Mouse (Mus musculus) liver, embryonic 15.5 days (tissue): Measurements from ENCODE around the gene Itsn1. TPM values are rescaled to one million over a fixed set of nuclear protein-coding genes. Genes with fewer than 3 reads are reported as not detected.

Source experiments
- ATAC-seq: fragments of 200-750 bp; cut with Nextera tagmentation; 2 replicates; pipeline ENCODE4 v1.8.0; 2017; ENCODE audit warnings: moderate number of reproducible peaks, mild to moderate bottlenecking, moderate library complexity; ENCODE audit not compliant: insufficient read depth
- H3K27ac ChIP-seq: fragments of 300-500 bp; sonication (generic); replicated peaks from 2 replicates; pipeline ENCODE4 v1.5.1; 2015; ENCODE audit warnings: mild to moderate bottlenecking, inconsistent platforms
- H3K27me3 ChIP-seq: fragments of 300-500 bp; sonication (generic); 2 replicates; pipeline ENCODE4 v1.6.1; 2015; ENCODE audit warnings: mild to moderate bottlenecking, inconsistent platforms
- H3K36me3 ChIP-seq: fragments of 300-500 bp; sonication (generic); replicated peaks from 2 replicates; pipeline ENCODE4 v1.6.1; 2015; ENCODE audit warnings: moderate library complexity, mild to moderate bottlenecking, inconsistent platforms
- H3K4me1 ChIP-seq: fragments of 300-500 bp; sonication (generic); replicated peaks from 2 replicates; pipeline ENCODE4 v1.6.1; 2015; ENCODE audit warnings: inconsistent platforms
- H3K4me2 ChIP-seq: fragments of 300-500 bp; sonication (generic); 2 replicates; pipeline ENCODE4 v1.6.1; 2015; ENCODE audit warnings: moderate library complexity, mild to moderate bottlenecking, inconsistent platforms
- H3K4me3 ChIP-seq: fragments of 300-500 bp; sonication (generic); replicated peaks from 2 replicates; pipeline ENCODE4 v1.5.1; 2015; ENCODE audit warnings: mild to moderate bottlenecking, inconsistent platforms
- H3K9ac ChIP-seq: fragments of 300-500 bp; sonication (generic); 2 replicates; pipeline ENCODE4 v1.6.1; 2015; ENCODE audit warnings: moderate library complexity, mild to moderate bottlenecking, inconsistent platforms
- H3K9me3 ChIP-seq: fragments of 300-500 bp; sonication (generic); replicated peaks from 2 replicates; pipeline ENCODE4 v1.6.1; 2016; ENCODE audit warnings: inconsistent platforms
- WGBS: fragments of 180-500 bp; shearing (Covaris S2); methylation state at CpG from one replicate; pipeline ENCODE4 v1.1.7; 2015; ENCODE audit warnings: mixed read lengths; ENCODE audit not compliant: insufficient replicate concordance; 5-methylcytosine and 5-hydroxymethylcytosine counted together
- polyA plus RNA-seq: library from polyadenylated mRNA; unstranded; fragments of >200 nt; fragmentation: Nextera tagmentation; extraction: Ambion mirVana; gene quantifications from 2 replicates; pipeline ENCODE4 v1.2.1, GENCODE M21; 2015

Gene Itsn1
- polyA plus RNA-seq, 1 experiment from 2014 or later: 50.4 TPM

GRCm38 (mm10) chr16:91833121-91833520, 104.0 kb downstream of the Itsn1 start:
- no peak overlapping the region for H3K4me3 ChIP-seq
- H3K4me1 ChIP-seq: peaks cover 17% of the 10 kb centered on the region
- no peak overlapping the region for H3K4me2 ChIP-seq
- H3K36me3 ChIP-seq: peaks cover 64% of the 10 kb centered on the region
- peaks cover 11% of the 10 kb centered on the region; the same call in 1 of the 2 replicates for H3K27me3 ChIP-seq
- 66% methylated on average over 5 of the region's 5 CpGs for WGBS
- no peak for ATAC-seq
- H3K27ac ChIP-seq: no peak overlapping the region
- no peak overlapping the region for H3K9ac ChIP-seq
- no peaks in the 10 kb centered on the region for H3K9me3 ChIP-seq

GRCm38 (mm10) chr16:91833558-91833957, 104.5 kb downstream of the Itsn1 start:
- Histone ChIP-seq H3K27me3 (peaks cover 13% of the 10 kb centered on the region; the same call in 1 of the 2 replicates), H3K9ac (no peak overlapping the region), H3K9me3 (no peaks in the 10 kb centered on the region), H3K4me1 (peaks cover 12% of the 10 kb centered on the region), H3K4me3 (no peak overlapping the region), H3K4me2 (no peak overlapping the region), H3K36me3 (peaks cover 63% of the 10 kb centered on the region), H3K27ac (no peak overlapping the region)
- no peak for ATAC-seq
- 75% methylated on average over 2 of the region's 2 CpGs for WGBS

GRCm38 (mm10) chr16:91833981-91834380, 104.9 kb downstream of the Itsn1 start:
- Histone ChIP-seq H3K4me3 (no peak overlapping the region), H3K9ac (no peak overlapping the region), H3K4me1 (peaks cover 10% of the 10 kb centered on the region; the same call in 1 of the 2 replicates), H3K27ac (no peak overlapping the region), H3K36me3 (peaks cover 64% of the 10 kb centered on the region), H3K27me3 (peaks cover 16% of the 10 kb centered on the region; the same call in 1 of the 2 replicates), H3K9me3 (no peaks in the 10 kb centered on the region), H3K4me2 (no peak overlapping the region)
- no peak for ATAC-seq
- WGBS: 86% methylated on average over 1 of the region's 1 CpGs

GRCm38 (mm10) chr16:91835790-91836189, 106.7 kb downstream of the Itsn1 start:
- WGBS: 79% methylated on average over 6 of the region's 6 CpGs
- Histone ChIP-seq H3K4me2 (no peak overlapping the region), H3K27ac (no peak overlapping the region), H3K9ac (no peak overlapping the region), H3K4me1 (peaks cover 10% of the 10 kb centered on the region; the same call in 1 of the 2 replicates), H3K36me3 (peaks cover 62% of the 10 kb centered on the region), H3K9me3 (no peaks in the 10 kb centered on the region), H3K27me3 (peaks cover 16% of the 10 kb centered on the region; the same call in 1 of the 2 replicates), H3K4me3 (no peak overlapping the region)
- ATAC-seq: no peak

- ATAC-seq: no peak
- Histone ChIP-seq H3K36me3 (peaks cover 63% of the 10 kb centered on the region), H3K4me1 (peaks cover 10% of the 10 kb centered on the region; the same call in 1 of the 2 replicates), H3K9me3 (no peaks in the 10 kb centered on the region), H3K4me2 (no peak overlapping the region), H3K9ac (no peak overlapping the region), H3K27me3 (peaks cover 16% of the 10 kb centered on the region; the same call in 1 of the 2 replicates), H3K4me3 (no peak overlapping the region), H3K27ac (no peak overlapping the region)
- WGBS: 71% methylated on average over 18 of the region's 18 CpGs
Measured at GRCm38 (mm10) chr16:91836592-91837557, 107.8 kb downstream of the Itsn1 start.

- Histone ChIP-seq H3K4me2 (no peak overlapping the region), H3K27ac (no peak overlapping the region), H3K4me1 (peaks cover 10% of the 10 kb centered on the region; the same call in 1 of the 2 replicates), H3K9me3 (no peaks in the 10 kb centered on the region), H3K27me3 (peaks cover 16% of the 10 kb centered on the region; the same call in 1 of the 2 replicates), H3K9ac (no peak overlapping the region), H3K36me3 (peaks cover 60% of the 10 kb centered on the region), H3K4me3 (no peak overlapping the region)
- 84% methylated on average over 4 of the region's 4 CpGs for WGBS
- ATAC-seq: no peak
Measured at GRCm38 (mm10) chr16:91837558-91838041, 108.5 kb downstream of the Itsn1 start.

- no peak for ATAC-seq
- peaks cover 64% of the 10 kb centered on the region for H3K36me3 ChIP-seq
- H3K4me3 ChIP-seq: no peak overlapping the region
- H3K9me3 ChIP-seq: no peaks in the 10 kb centered on the region
- 71% methylated on average over 11 of the region's 11 CpGs for WGBS
- H3K9ac ChIP-seq: no peak overlapping the region
- peak overlapping the region; percentile 1; the same call in 1 of the 2 replicates for H3K27ac ChIP-seq
- no peak overlapping the region for H3K4me2 ChIP-seq
- peaks cover 21% of the 10 kb centered on the region for H3K27me3 ChIP-seq
- H3K4me1 ChIP-seq: peaks cover 6% of the 10 kb centered on the region
Measured at GRCm38 (mm10) chr16:91838771-91839170, 109.7 kb downstream of the Itsn1 start.

- Histone ChIP-seq H3K36me3 (peaks cover 71% of the 10 kb centered on the region), H3K4me3 (no peak overlapping the region), H3K4me2 (no peak overlapping the region), H3K27me3 (peaks cover 23% of the 10 kb centered on the region), H3K9ac (no peak overlapping the region), H3K9me3 (no peaks in the 10 kb centered on the region), H3K4me1 (peaks cover 6% of the 10 kb centered on the region), H3K27ac (no peak overlapping the region)
- peak; percentile 35; the same call in 1 of the 2 replicates for ATAC-seq
- 47% methylated on average over 11 of the region's 11 CpGs for WGBS
Measured at GRCm38 (mm10) chr16:91839462-91839861, 110.4 kb downstream of the Itsn1 start.

- H3K36me3 ChIP-seq: peaks cover 83% of the 10 kb centered on the region
- 73% methylated on average over 14 of the region's 14 CpGs for WGBS
- no peak for ATAC-seq
- peaks cover 29% of the 10 kb centered on the region for H3K27me3 ChIP-seq
- no peak overlapping the region for H3K27ac ChIP-seq
- peaks cover under 1% of the 10 kb centered on the region for H3K4me1 ChIP-seq
- no peaks in the 10 kb centered on the region for H3K9me3 ChIP-seq
- H3K4me3 ChIP-seq: no peak overlapping the region
- H3K4me2 ChIP-seq: no peak overlapping the region
- no peak overlapping the region for H3K9ac ChIP-seq
Measured at GRCm38 (mm10) chr16:91841026-91841630, 112.0 kb downstream of the Itsn1 start.

GRCm38 (mm10) chr16:91846089-91846741, 117.1 kb downstream of the Itsn1 start:
- H3K4me1 ChIP-seq: peaks cover 4% of the 10 kb centered on the region; the same call in 1 of the 2 replicates
- H3K4me3 ChIP-seq: no peak overlapping the region
- ATAC-seq: no peak
- no peak overlapping the region for H3K4me2 ChIP-seq
- no peak overlapping the region for H3K27ac ChIP-seq
- WGBS: 57% methylated on average over 10 of the region's 10 CpGs
- H3K27me3 ChIP-seq: peaks cover 20% of the 10 kb centered on the region
- no peaks in the 10 kb centered on the region for H3K9me3 ChIP-seq
- H3K36me3 ChIP-seq: peaks cover 87% of the 10 kb centered on the region
- no peak overlapping the region for H3K9ac ChIP-seq
